ENCODE assay signal across 28 mouse cellular contexts in genomic region chr4:10459603-10460002, GRCm38 (mm10).
"Had no signal": no experiment of that assay in that cellular context is flagged by ENCODE, and none has a peak within 500 bp of the region (broad histone marks: within the 10 kb centered on the region; RNA-seq: fewer than 3 reads in every experiment).

No protein-coding gene starts in this region.

- H3K27me3 ChIP-seq: limb, embryonic 12.5 days; limb, embryonic 13.5 days; limb, embryonic 15.5 days; liver, embryonic 12.5 days; liver, embryonic 13.5 days; liver, embryonic 15.5 days; lung, embryonic 15.5 days; megakaryocyte, embryonic 14.5 days; midbrain, embryonic 12.5 days; midbrain, embryonic 13.5 days; midbrain, embryonic 15.5 days; neural tube, embryonic 12.5 days had no signal

- H3K27ac ChIP-seq: left cerebral cortex, adult 2 months; limb, embryonic 10.5 days; limb, embryonic 12.5 days; limb, embryonic 13.5 days; limb, embryonic 15.5 days; liver, embryonic 12.5 days; liver, embryonic 13.5 days; liver, embryonic 14.5 days; liver, embryonic 15.5 days; lung, embryonic 15.5 days; macrophage; midbrain, embryonic 10.5 days; midbrain, embryonic 12.5 days; midbrain, embryonic 13.5 days; midbrain, embryonic 15.5 days; neural tube, embryonic 12.5 days had no signal

- DNase-seq: left cerebral cortex, postnatal 4 days; liver, embryonic 13.5 days; liver, postnatal 0 days; lung, adult 18-20 months; lung, adult 2 months; lung, embryonic 14.5 days; lung, postnatal 10 days; lung, postnatal 14 days; lung, postnatal 36 days; lung, postnatal 4 days; midbrain, embryonic 14.5 days had no signal

- H3K4me1 ChIP-seq: limb, embryonic 10.5 days; limb, embryonic 12.5 days; limb, embryonic 13.5 days; limb, embryonic 15.5 days; liver, embryonic 12.5 days; liver, embryonic 15.5 days; lung, embryonic 15.5 days; megakaryocyte, embryonic 14.5 days; midbrain, embryonic 10.5 days; midbrain, embryonic 12.5 days; midbrain, embryonic 13.5 days; midbrain, embryonic 15.5 days; neural tube, embryonic 12.5 days had no signal

- H3K36me3 ChIP-seq: limb, embryonic 10.5 days; limb, embryonic 12.5 days; limb, embryonic 13.5 days; limb, embryonic 15.5 days; liver, embryonic 12.5 days; liver, embryonic 13.5 days; liver, embryonic 15.5 days; lung, embryonic 15.5 days; midbrain, embryonic 10.5 days; midbrain, embryonic 12.5 days; midbrain, embryonic 13.5 days; midbrain, embryonic 15.5 days; neural tube, embryonic 12.5 days had no signal

- H3K4me3 ChIP-seq: left cerebral cortex, adult 2 months; limb, embryonic 10.5 days; limb, embryonic 12.5 days; limb, embryonic 13.5 days; limb, embryonic 15.5 days; liver, embryonic 12.5 days; liver, embryonic 13.5 days; liver, embryonic 15.5 days; lung, embryonic 15.5 days; megakaryocyte, embryonic 14.5 days; midbrain, embryonic 10.5 days; midbrain, embryonic 12.5 days; midbrain, embryonic 13.5 days; midbrain, embryonic 15.5 days; myocyte; neural tube, embryonic 12.5 days had no signal

- H3K9ac ChIP-seq: limb, embryonic 12.5 days; limb, embryonic 13.5 days; limb, embryonic 15.5 days; liver, embryonic 12.5 days; liver, embryonic 13.5 days; liver, embryonic 14.5 days; liver, embryonic 15.5 days; liver, postnatal 0 days; lung, embryonic 14.5 days; lung, embryonic 15.5 days; midbrain, embryonic 12.5 days; midbrain, embryonic 13.5 days; midbrain, embryonic 15.5 days; neural tube, embryonic 12.5 days had no signal
